Mouse (Mus musculus) brain, embryonic 14.5 days (tissue): ENCODE measurements around the gene Col9a1.

Source experiments
- CTCF ChIP-seq: fragments of 200-500 bp; IDR thresholded peaks from 2 replicates; pipeline ENCODE4 v1.5.1; 2012; ENCODE audit warnings: inconsistent platforms, mild to moderate bottlenecking, moderate library complexity, borderline replicate concordance; ENCODE audit not compliant: insufficient read depth, insufficient read length; ENCODE audit errors: extremely low read depth
- POLR2A ChIP-seq: fragments of 200-500 bp; IDR thresholded peaks from 2 replicates; pipeline ENCODE4 v1.6.1; 2012; ENCODE audit warnings: mild to moderate bottlenecking, inconsistent platforms, borderline replicate concordance; ENCODE audit not compliant: poor library complexity, insufficient read depth, insufficient read length, severe bottlenecking; ENCODE audit errors: extremely low read depth

- TF ChIP-seq POLR2A (no peak), CTCF (no peak)
Observed at GRCm38 (mm10) chr1:24222231-24222630, 44.8 kb downstream of the Col9a1 start.
